Mouse (Mus musculus): ENCODE measurements around the gene Chl1.

DNA sequence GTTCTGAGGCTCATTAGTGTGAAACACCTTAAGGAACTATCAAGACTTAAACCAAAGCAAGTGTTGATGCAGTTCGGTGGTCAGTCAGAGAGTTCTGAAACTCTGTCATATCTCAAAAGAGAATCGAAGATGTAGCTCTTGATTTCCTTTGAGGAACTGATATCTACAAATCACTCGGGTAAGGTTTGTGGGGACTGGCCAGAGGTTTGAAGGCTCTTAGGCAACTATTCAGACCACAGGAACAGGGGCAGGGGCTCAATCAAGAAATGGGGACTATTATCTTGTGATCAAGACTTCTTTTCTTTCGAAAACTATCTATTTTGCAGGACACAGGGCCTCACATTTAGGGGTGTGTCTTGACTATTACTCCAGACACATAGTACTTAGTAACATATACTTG lies 39.5 kb downstream of the Chl1 start:
- TF ChIP-seq MAFK (IDR thresholded peaks at IDR 0.05; ENCODE audit: insufficient read depth, low read depth, low read length), result no peak
- no peak for TF ChIP-seq CHD2 (IDR thresholded peaks at IDR 0.05; ENCODE audit: low read depth, low read length)

All from ES-E14 (cell line).